Mouse (Mus musculus) lung, embryonic 16.5 days (tissue): ENCODE results near the gene Foxp1. TPM values are rescaled to one million over a fixed set of nuclear protein-coding genes. Genes with fewer than 3 reads are reported as not detected.

Experiments used
- ATAC-seq: fragments of 200-750 bp; cut with Nextera tagmentation; 2 replicates; pipeline ENCODE4 v1.8.0; 2017; ENCODE audit warnings: low read depth, mild to moderate bottlenecking, moderate library complexity
- H3K27ac ChIP-seq: fragments of 300-500 bp; sonication (generic); 2 replicates; pipeline ENCODE4 v1.5.1; 2014; ENCODE audit warnings: mild to moderate bottlenecking, control low read depth, low read length
- H3K27me3 ChIP-seq: fragments of 300-500 bp; sonication (generic); 2 replicates; pipeline ENCODE4 v1.6.1; 2014; ENCODE audit warnings: low read depth, low read length, mixed read lengths; ENCODE audit not compliant: control insufficient read depth, insufficient read depth
- H3K36me3 ChIP-seq: fragments of 300-500 bp; sonication (generic); 2 replicates; pipeline ENCODE4 v1.6.1; 2014; ENCODE audit warnings: low read length; ENCODE audit not compliant: control insufficient read depth, insufficient read depth
- H3K4me1 ChIP-seq: fragments of 300-500 bp; sonication (generic); replicated peaks from 2 replicates; pipeline ENCODE4 v1.6.1; 2014; ENCODE audit warnings: low read length, mixed read lengths; ENCODE audit not compliant: control insufficient read depth, insufficient read depth
- H3K4me2 ChIP-seq: fragments of 300-500 bp; sonication (generic); 2 replicates; pipeline ENCODE4 v1.6.1; 2014; ENCODE audit warnings: low read depth, low read length, control low read depth
- H3K4me3 ChIP-seq: fragments of 300-500 bp; sonication (generic); 2 replicates; pipeline ENCODE4 v1.5.1; 2014; ENCODE audit warnings: mild to moderate bottlenecking, low read length, control low read depth
- H3K9ac ChIP-seq: fragments of 300-500 bp; sonication (generic); 2 replicates; pipeline ENCODE4 v1.6.1; 2014; ENCODE audit warnings: low read length, control low read depth
- H3K9me3 ChIP-seq: fragments of 300-500 bp; sonication (generic); 2 replicates; pipeline ENCODE4 v1.6.1; 2016; ENCODE audit warnings: low read length; ENCODE audit not compliant: control insufficient read depth
- WGBS: fragments of 180-500 bp; shearing (Covaris S2); extraction: QIAGEN DNeasy Blood & Tissue Kit; methylation state at CpG from one replicate; pipeline ENCODE4 v1.1.7; 2014; 5-methylcytosine and 5-hydroxymethylcytosine counted together
- polyA plus RNA-seq: library from polyadenylated mRNA; unstranded; fragments of >200 nt; fragmentation: Nextera tagmentation; extraction: Ambion mirVana; gene quantifications from 2 replicates; pipeline ENCODE4 v1.2.1, GENCODE M21; 2015

Gene Foxp1
- polyA plus RNA-seq, 1 experiment from 2014 or later = 116 TPM

DNA sequence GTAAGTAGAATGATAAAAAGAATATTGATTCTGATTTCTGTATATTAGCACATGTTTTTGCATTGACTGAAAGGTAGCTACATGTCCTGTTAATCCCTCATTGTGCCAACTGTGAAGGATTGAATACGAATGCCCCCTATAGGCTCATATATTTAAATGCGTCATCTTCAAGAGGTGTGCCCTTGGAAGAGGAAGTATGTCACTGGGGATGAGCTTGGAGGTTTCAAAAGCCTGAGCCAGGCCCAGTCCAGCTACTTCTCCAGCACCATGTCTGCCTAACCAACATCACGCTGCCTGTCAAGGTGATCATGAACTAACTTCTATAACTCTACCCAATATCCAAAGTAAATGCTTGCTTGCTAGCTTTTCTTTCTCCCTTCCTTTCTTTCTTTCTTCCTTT lies 180.1 kb downstream of the Foxp1 start:
- Histone ChIP-seq H3K4me3 (no peak overlapping the region), H3K27me3 (no peaks in the 10 kb centered on the region), H3K27ac (no peak overlapping the region), H3K4me2 (no peak overlapping the region), H3K4me1 (peaks cover 12% of the 10 kb centered on the region), H3K9ac (no peak overlapping the region), H3K36me3 (no peaks in the 10 kb centered on the region), H3K9me3 (no peaks in the 10 kb centered on the region)
- ATAC-seq = no peak
- WGBS = over 99% methylated on average over 3 of the region's 3 CpGs

DNA sequence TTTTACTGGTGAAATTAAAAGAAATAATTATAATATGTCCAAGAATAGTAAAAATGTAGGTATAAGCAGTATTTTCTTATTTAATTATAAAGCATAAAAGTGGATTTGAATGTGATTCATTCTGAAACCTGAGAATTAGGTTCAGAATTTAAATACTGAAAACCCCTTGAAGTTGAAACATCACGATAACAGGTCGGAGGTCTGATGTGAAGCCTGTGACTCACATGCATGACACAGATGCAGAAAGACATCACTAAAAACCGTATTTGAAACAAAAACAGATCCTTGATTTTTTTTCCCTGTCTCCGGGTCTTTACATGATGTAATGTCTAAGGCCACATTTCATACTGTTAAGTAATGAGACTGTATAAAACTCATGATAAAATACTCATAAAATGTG lies 181.6 kb downstream of the Foxp1 start:
- no peaks in the 10 kb centered on the region for H3K9me3 ChIP-seq
- H3K4me1 ChIP-seq = peaks cover 12% of the 10 kb centered on the region
- no peak overlapping the region for H3K9ac ChIP-seq
- no peak overlapping the region for H3K4me2 ChIP-seq
- WGBS = 82% methylated on average over 4 of the region's 4 CpGs
- H3K27ac ChIP-seq = no peak overlapping the region
- no peak overlapping the region for H3K4me3 ChIP-seq
- no peaks in the 10 kb centered on the region for H3K36me3 ChIP-seq
- ATAC-seq = no peak
- no peaks in the 10 kb centered on the region for H3K27me3 ChIP-seq

DNA sequence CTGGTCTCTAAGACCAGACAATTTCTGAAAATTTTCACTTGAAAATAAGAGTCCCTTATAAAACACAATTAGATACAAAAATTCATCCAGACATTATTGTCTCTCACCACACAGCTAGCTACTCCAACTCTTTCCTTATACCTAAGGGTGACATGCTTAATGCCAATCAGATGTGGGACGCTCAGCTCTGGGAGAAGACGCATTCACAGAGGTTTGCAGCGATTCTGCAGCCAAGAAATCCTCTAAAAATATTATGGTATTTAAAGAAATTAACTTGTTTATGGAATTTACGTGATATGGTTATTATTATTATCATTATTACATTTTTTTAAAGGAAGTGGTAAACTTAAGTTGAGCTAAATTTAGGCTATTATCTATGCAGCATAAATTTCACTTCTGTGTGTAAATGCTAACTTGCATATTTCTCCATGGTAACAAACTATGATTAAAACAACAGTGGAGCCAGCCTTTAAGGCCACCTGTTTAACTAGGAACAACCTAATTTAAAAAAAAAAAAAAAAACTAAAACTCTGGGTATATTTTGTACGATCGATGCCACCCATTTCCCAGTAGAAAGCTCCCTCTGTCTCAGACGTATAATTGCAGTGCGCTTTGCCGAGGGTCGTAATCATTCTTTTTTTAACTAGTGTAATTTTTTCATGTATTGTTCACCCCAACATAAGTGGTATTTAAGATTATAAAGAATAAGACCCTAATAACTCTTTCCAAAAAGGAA lies 182.4 kb downstream of the Foxp1 start:
- Histone ChIP-seq H3K36me3 (no peaks in the 10 kb centered on the region), H3K27ac (no peak overlapping the region), H3K4me2 (no peak overlapping the region), H3K4me1 (peaks cover 12% of the 10 kb centered on the region), H3K9ac (no peak overlapping the region), H3K9me3 (no peaks in the 10 kb centered on the region), H3K4me3 (no peak overlapping the region), H3K27me3 (no peaks in the 10 kb centered on the region)
- 82% methylated on average over 10 of the region's 10 CpGs for WGBS
- ATAC-seq = no peak

- no peaks in the 10 kb centered on the region for H3K9me3 ChIP-seq
- no peak overlapping the region for H3K4me2 ChIP-seq
- H3K9ac ChIP-seq = no peak overlapping the region
- H3K4me1 ChIP-seq = peaks cover 12% of the 10 kb centered on the region
- WGBS = 44% methylated on average over 5 of the region's 5 CpGs
- H3K4me3 ChIP-seq = no peak overlapping the region
- no peak for ATAC-seq
- H3K36me3 ChIP-seq = no peaks in the 10 kb centered on the region
- H3K27me3 ChIP-seq = no peaks in the 10 kb centered on the region
- H3K27ac ChIP-seq = no peak overlapping the region
Measured at GRCm38 (mm10) chr6:99339343-99339620, 183.2 kb downstream of the Foxp1 start.

- Histone ChIP-seq H3K4me1 (peaks cover 12% of the 10 kb centered on the region), H3K27ac (no peak overlapping the region), H3K27me3 (no peaks in the 10 kb centered on the region), H3K4me3 (no peak overlapping the region), H3K9ac (no peak overlapping the region), H3K36me3 (no peaks in the 10 kb centered on the region), H3K4me2 (no peak overlapping the region), H3K9me3 (no peaks in the 10 kb centered on the region)
- 50% methylated on average over 9 of the region's 9 CpGs for WGBS
- ATAC-seq = no peak
Measured at GRCm38 (mm10) chr6:99338593-99339342, 183.8 kb downstream of the Foxp1 start.

DNA sequence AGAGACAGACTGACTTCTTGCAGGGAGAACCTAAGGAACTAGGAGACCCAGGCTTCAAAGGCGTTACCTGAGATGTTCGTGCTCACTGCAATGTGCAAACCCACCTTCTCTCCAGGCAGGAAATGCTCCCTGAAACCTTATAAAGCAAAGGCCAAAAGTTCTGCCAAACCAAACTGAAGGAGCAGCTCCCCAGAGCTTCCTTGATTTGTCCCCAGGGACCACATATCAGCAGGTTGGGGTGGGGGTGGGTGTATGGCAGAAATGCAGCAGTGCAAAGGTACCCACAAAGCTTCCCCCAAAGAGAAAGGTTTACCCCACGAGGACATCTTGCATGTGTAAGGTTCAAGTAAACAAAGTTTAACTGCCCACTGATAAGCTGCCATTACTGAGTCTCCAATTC lies 184.3 kb downstream of the Foxp1 start:
- no peak for ATAC-seq

DNA sequence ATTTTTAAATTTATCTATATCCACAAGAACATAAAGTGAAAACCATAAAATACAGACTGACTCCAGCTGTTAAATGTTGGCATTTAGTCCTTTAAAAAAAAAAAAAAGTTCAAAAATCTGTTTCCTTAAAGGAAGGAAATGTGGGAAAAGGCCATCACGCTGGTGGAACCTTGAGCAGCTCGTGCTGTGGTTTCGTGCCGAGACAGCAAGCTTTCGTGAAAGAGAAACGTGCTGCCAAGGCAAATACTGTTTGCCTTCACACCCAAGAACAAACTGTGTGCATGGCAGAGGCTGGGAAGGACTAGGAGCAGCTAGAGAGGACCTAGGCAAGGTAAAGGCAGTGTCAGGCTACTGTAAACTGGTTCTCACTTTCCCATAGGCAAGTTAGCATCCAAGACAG lies 184.9 kb downstream of the Foxp1 start:
- H3K9me3 ChIP-seq = no peaks in the 10 kb centered on the region
- H3K36me3 ChIP-seq = no peaks in the 10 kb centered on the region
- no peak overlapping the region for H3K9ac ChIP-seq
- H3K27ac ChIP-seq = peak overlapping the region; percentile 30; the same call in 1 of the 2 replicates
- no peak overlapping the region for H3K4me3 ChIP-seq
- no peaks in the 10 kb centered on the region for H3K27me3 ChIP-seq
- ATAC-seq = no peak
- H3K4me2 ChIP-seq = no peak overlapping the region
- peaks cover 12% of the 10 kb centered on the region for H3K4me1 ChIP-seq
- WGBS = 18% methylated on average over 6 of the region's 6 CpGs

More for the DNA sequence above, 184.3 kb downstream of the Foxp1 start:
- Histone ChIP-seq H3K4me3 (no peak overlapping the region), H3K9ac (no peak overlapping the region), H3K27me3 (no peaks in the 10 kb centered on the region), H3K4me1 (peaks cover 12% of the 10 kb centered on the region), H3K4me2 (no peak overlapping the region), H3K36me3 (no peaks in the 10 kb centered on the region), H3K9me3 (no peaks in the 10 kb centered on the region), H3K27ac (no peak overlapping the region; the same call in 1 of the 2 replicates)
- 26% methylated on average over 3 of the region's 3 CpGs for WGBS

GRCm38 (mm10) chr6:99336191-99336590 lies 186.3 kb downstream of the Foxp1 start:
- 46% methylated on average over 5 of the region's 5 CpGs for WGBS
- H3K27me3 ChIP-seq = no peaks in the 10 kb centered on the region
- no peak overlapping the region; the same call in 1 of the 2 replicates for H3K27ac ChIP-seq
- no peaks in the 10 kb centered on the region for H3K9me3 ChIP-seq
- no peak for ATAC-seq
- H3K4me2 ChIP-seq = no peak overlapping the region
- H3K4me3 ChIP-seq = no peak overlapping the region
- peaks cover 12% of the 10 kb centered on the region for H3K4me1 ChIP-seq
- no peaks in the 10 kb centered on the region for H3K36me3 ChIP-seq
- no peak overlapping the region for H3K9ac ChIP-seq

DNA sequence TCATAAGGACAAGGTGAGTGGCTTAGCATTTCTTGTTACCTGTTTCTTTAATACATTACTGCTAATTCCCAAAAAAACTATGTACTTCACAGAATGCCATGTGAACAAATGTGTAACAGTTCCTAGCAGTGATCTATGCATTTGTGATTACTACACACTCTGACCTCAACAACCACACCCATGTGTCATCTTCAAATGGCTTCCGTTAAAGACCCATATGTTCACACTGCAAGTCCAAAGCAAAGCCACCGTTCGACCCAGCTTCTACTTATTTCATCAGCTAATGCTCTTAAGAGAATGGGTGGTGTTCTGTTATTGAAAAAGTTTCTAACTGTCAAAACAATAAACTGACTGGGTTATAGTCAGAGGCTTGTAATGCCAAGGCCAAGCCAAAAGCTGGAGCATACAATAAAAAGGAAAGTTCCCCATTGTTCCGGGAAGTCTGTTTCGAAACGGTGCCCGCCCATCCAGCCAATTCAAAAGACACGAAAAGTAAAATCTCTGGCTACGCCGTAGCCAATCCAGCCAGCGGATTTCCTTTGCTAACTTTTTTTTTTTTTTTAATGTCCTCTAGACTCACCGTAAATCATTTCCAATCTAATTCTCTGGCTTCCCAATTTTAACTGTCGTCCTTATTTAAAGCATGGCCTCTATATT lies 187.2 kb downstream of the Foxp1 start:
- 70% methylated on average over 13 of the region's 13 CpGs for WGBS
- Histone ChIP-seq H3K27ac (no peak overlapping the region), H3K9me3 (no peaks in the 10 kb centered on the region), H3K4me3 (no peak overlapping the region), H3K4me1 (peaks cover 12% of the 10 kb centered on the region), H3K36me3 (no peaks in the 10 kb centered on the region), H3K27me3 (no peaks in the 10 kb centered on the region), H3K4me2 (no peak overlapping the region), H3K9ac (no peak overlapping the region)
- ATAC-seq = no peak
